Mouse (Mus musculus): ENCODE measurements around the gene Brsk1. TPM values are rescaled to one million over a fixed set of nuclear protein-coding genes. Genes with fewer than 3 reads are reported as not detected.

Brsk1 gene
- 0.89 and 1.0 TPM in 2 replicates for polyA plus RNA-seq (2016; fragmentation: Nextera tagmentation; extraction: Ambion mirVana)

- no peaks in the 10 kb centered on the region for H3K9me3 ChIP-seq
- peak within 1 kb of the TSS; percentile 93 for H3K4me3 ChIP-seq
- peaks cover 29% of the 10 kb centered on the region for H3K36me3 ChIP-seq
- peak within 1 kb of the TSS; percentile 98 for H3K27ac ChIP-seq
- peaks cover 21% of the 10 kb centered on the region for H3K4me1 ChIP-seq
- no peaks in the 10 kb centered on the region for H3K27me3 ChIP-seq (ENCODE audit: insufficient read depth, poor library complexity, severe bottlenecking)
- DNase-seq (ENCODE audit: low spot score) = peak; percentile 86
- WGBS = under 1% methylated on average over 5 of the region's 18 CpGs
These were observed at the start of gene Brsk1 for GRCm38 (mm10) chr7:4690387-4690786. TSS of gene Brsk1 (plus strand) at chr7:4690604.

- Histone ChIP-seq H3K27ac (no peak overlapping the region), H3K4me1 (no peaks in the 10 kb centered on the region), H3K27me3 (ENCODE audit: insufficient read depth, poor library complexity, severe bottlenecking) (no peaks in the 10 kb centered on the region), H3K9me3 (no peaks in the 10 kb centered on the region), H3K36me3 (peaks cover 97% of the 10 kb centered on the region), H3K4me3 (no peak overlapping the region)
- WGBS = 86% methylated on average over 11 of the region's 11 CpGs
- DNase-seq (ENCODE audit: low spot score) = no peak
These were observed 49.2 kb upstream of the Brsk1 start for GRCm38 (mm10) chr7:4641155-4641554.

- H3K27me3 ChIP-seq (ENCODE audit: insufficient read depth, poor library complexity, severe bottlenecking) = no peaks in the 10 kb centered on the region
- WGBS = 88% methylated on average over 7 of the region's 7 CpGs
- no peak overlapping the region for H3K4me3 ChIP-seq
- no peaks in the 10 kb centered on the region for H3K9me3 ChIP-seq
- no peak overlapping the region for H3K27ac ChIP-seq
- no peak for DNase-seq (ENCODE audit: low spot score)
- H3K36me3 ChIP-seq = peaks cover 95% of the 10 kb centered on the region
- H3K4me1 ChIP-seq = peaks cover 5% of the 10 kb centered on the region
These were observed 48.4 kb upstream of the Brsk1 start for GRCm38 (mm10) chr7:4641956-4642355.

GRCm38 (mm10) chr7:4643225-4643624 lies 47.2 kb upstream of the Brsk1 start:
- Histone ChIP-seq H3K27ac (no peak overlapping the region), H3K4me1 (peaks cover 16% of the 10 kb centered on the region), H3K36me3 (peaks cover 83% of the 10 kb centered on the region), H3K9me3 (no peaks in the 10 kb centered on the region), H3K4me3 (no peak overlapping the region), H3K27me3 (ENCODE audit: insufficient read depth, poor library complexity, severe bottlenecking) (no peaks in the 10 kb centered on the region)
- 86% methylated on average over 6 of the region's 6 CpGs for WGBS
- no peak for DNase-seq (ENCODE audit: low spot score)

GRCm38 (mm10) chr7:4646806-4647205 lies 43.6 kb upstream of the Brsk1 start:
- peaks cover 52% of the 10 kb centered on the region for H3K36me3 ChIP-seq
- peaks cover 23% of the 10 kb centered on the region for H3K4me1 ChIP-seq
- no peaks in the 10 kb centered on the region for H3K27me3 ChIP-seq (ENCODE audit: insufficient read depth, poor library complexity, severe bottlenecking)
- peak overlapping the region; percentile 73 for H3K27ac ChIP-seq
- H3K4me3 ChIP-seq = peak overlapping the region; percentile 20
- peak; percentile 61 for DNase-seq (ENCODE audit: low spot score)
- 90% methylated on average over 3 of the region's 3 CpGs for WGBS
- no peaks in the 10 kb centered on the region for H3K9me3 ChIP-seq

GRCm38 (mm10) chr7:4647291-4647690 lies 43.1 kb upstream of the Brsk1 start:
- H3K36me3 ChIP-seq = peaks cover 48% of the 10 kb centered on the region
- peak overlapping the region; percentile 73 for H3K27ac ChIP-seq
- no peaks in the 10 kb centered on the region for H3K9me3 ChIP-seq
- peak; percentile 90 for DNase-seq (ENCODE audit: low spot score)
- H3K27me3 ChIP-seq (ENCODE audit: insufficient read depth, poor library complexity, severe bottlenecking) = no peaks in the 10 kb centered on the region
- 37% methylated on average over 6 of the region's 6 CpGs for WGBS
- H3K4me3 ChIP-seq = peak overlapping the region; percentile 20
- H3K4me1 ChIP-seq = peaks cover 28% of the 10 kb centered on the region

GRCm38 (mm10) chr7:4647992-4648391 lies 42.4 kb upstream of the Brsk1 start:
- 88% methylated on average over 2 of the region's 2 CpGs for WGBS
- Histone ChIP-seq H3K9me3 (no peaks in the 10 kb centered on the region), H3K4me1 (peaks cover 34% of the 10 kb centered on the region), H3K36me3 (peaks cover 41% of the 10 kb centered on the region), H3K27ac (no peak overlapping the region), H3K27me3 (ENCODE audit: insufficient read depth, poor library complexity, severe bottlenecking) (no peaks in the 10 kb centered on the region), H3K4me3 (no peak overlapping the region)
- DNase-seq (ENCODE audit: low spot score) = peak; percentile 56

GRCm38 (mm10) chr7:4651581-4651980 lies 38.8 kb upstream of the Brsk1 start:
- peaks cover 58% of the 10 kb centered on the region for H3K4me1 ChIP-seq
- H3K27me3 ChIP-seq (ENCODE audit: insufficient read depth, poor library complexity, severe bottlenecking) = no peaks in the 10 kb centered on the region
- peaks cover 12% of the 10 kb centered on the region; the same call in 1 of the 2 replicates for H3K36me3 ChIP-seq
- H3K27ac ChIP-seq = no peak overlapping the region
- WGBS = 74% methylated on average over 8 of the region's 8 CpGs
- no peak overlapping the region for H3K4me3 ChIP-seq
- DNase-seq (ENCODE audit: low spot score) = no peak
- H3K9me3 ChIP-seq = no peaks in the 10 kb centered on the region

GRCm38 (mm10) chr7:4652726-4653125 lies 37.7 kb upstream of the Brsk1 start:
- H3K36me3 ChIP-seq = peaks cover 10% of the 10 kb centered on the region; the same call in 1 of the 2 replicates
- H3K4me3 ChIP-seq = no peak overlapping the region
- H3K27ac ChIP-seq = no peak overlapping the region
- H3K27me3 ChIP-seq (ENCODE audit: insufficient read depth, poor library complexity, severe bottlenecking) = no peaks in the 10 kb centered on the region
- peaks cover 58% of the 10 kb centered on the region for H3K4me1 ChIP-seq
- H3K9me3 ChIP-seq = no peaks in the 10 kb centered on the region
- WGBS = 63% methylated on average over 5 of the region's 5 CpGs
- no peak for DNase-seq (ENCODE audit: low spot score)

- WGBS = 77% methylated on average over 5 of the region's 5 CpGs
- H3K9me3 ChIP-seq = no peaks in the 10 kb centered on the region
- H3K4me1 ChIP-seq = peaks cover 57% of the 10 kb centered on the region
- no peak overlapping the region for H3K4me3 ChIP-seq
- H3K27ac ChIP-seq = no peak overlapping the region
- peaks cover 10% of the 10 kb centered on the region; the same call in 1 of the 2 replicates for H3K36me3 ChIP-seq
- no peak for DNase-seq (ENCODE audit: low spot score)
- H3K27me3 ChIP-seq (ENCODE audit: insufficient read depth, poor library complexity, severe bottlenecking) = no peaks in the 10 kb centered on the region
These were observed 37.1 kb upstream of the Brsk1 start for GRCm38 (mm10) chr7:4653351-4653750.

GRCm38 (mm10) chr7:4653780-4654179 lies 36.6 kb upstream of the Brsk1 start:
- WGBS = 81% methylated on average over 7 of the region's 7 CpGs

GRCm38 (mm10) chr7:4654221-4654620 lies 36.2 kb upstream of the Brsk1 start:
- 70% methylated on average over 2 of the region's 2 CpGs for WGBS
- Histone ChIP-seq H3K36me3 (peaks cover 10% of the 10 kb centered on the region; the same call in 1 of the 2 replicates), H3K4me3 (no peak overlapping the region), H3K27ac (no peak overlapping the region), H3K9me3 (no peaks in the 10 kb centered on the region), H3K27me3 (ENCODE audit: insufficient read depth, poor library complexity, severe bottlenecking) (no peaks in the 10 kb centered on the region), H3K4me1 (peaks cover 57% of the 10 kb centered on the region)
- no peak for DNase-seq (ENCODE audit: low spot score)

More at GRCm38 (mm10) chr7:4653780-4654179, 36.6 kb upstream of the Brsk1 start:
- Histone ChIP-seq H3K27ac (no peak overlapping the region), H3K36me3 (peaks cover 10% of the 10 kb centered on the region; the same call in 1 of the 2 replicates), H3K4me3 (no peak overlapping the region), H3K4me1 (peaks cover 57% of the 10 kb centered on the region), H3K27me3 (ENCODE audit: insufficient read depth, poor library complexity, severe bottlenecking) (no peaks in the 10 kb centered on the region), H3K9me3 (no peaks in the 10 kb centered on the region)
- no peak for DNase-seq (ENCODE audit: low spot score)

- Histone ChIP-seq H3K27me3 (ENCODE audit: insufficient read depth, poor library complexity, severe bottlenecking) (no peaks in the 10 kb centered on the region), H3K27ac (no peak overlapping the region), H3K4me3 (no peak overlapping the region), H3K36me3 (peaks cover 10% of the 10 kb centered on the region; the same call in 1 of the 2 replicates), H3K9me3 (no peaks in the 10 kb centered on the region), H3K4me1 (peaks cover 65% of the 10 kb centered on the region)
- 87% methylated on average over 4 of the region's 4 CpGs for WGBS
- no peak for DNase-seq (ENCODE audit: low spot score)
These were observed 35.0 kb upstream of the Brsk1 start for GRCm38 (mm10) chr7:4655393-4655792.

GRCm38 (mm10) chr7:4655916-4656315 lies 34.5 kb upstream of the Brsk1 start:
- peaks cover 10% of the 10 kb centered on the region; the same call in 1 of the 2 replicates for H3K36me3 ChIP-seq
- WGBS = 76% methylated on average over 1 of the region's 1 CpGs
- no peaks in the 10 kb centered on the region for H3K27me3 ChIP-seq (ENCODE audit: insufficient read depth, poor library complexity, severe bottlenecking)
- no peak overlapping the region for H3K27ac ChIP-seq
- H3K9me3 ChIP-seq = no peaks in the 10 kb centered on the region
- DNase-seq (ENCODE audit: low spot score) = no peak
- peaks cover 67% of the 10 kb centered on the region for H3K4me1 ChIP-seq
- no peak overlapping the region for H3K4me3 ChIP-seq

All from heart, embryonic 10.5 days (tissue).